Mouse (Mus musculus): ENCODE measurements around the gene Chac1.

The Chac1 gene

DNA sequence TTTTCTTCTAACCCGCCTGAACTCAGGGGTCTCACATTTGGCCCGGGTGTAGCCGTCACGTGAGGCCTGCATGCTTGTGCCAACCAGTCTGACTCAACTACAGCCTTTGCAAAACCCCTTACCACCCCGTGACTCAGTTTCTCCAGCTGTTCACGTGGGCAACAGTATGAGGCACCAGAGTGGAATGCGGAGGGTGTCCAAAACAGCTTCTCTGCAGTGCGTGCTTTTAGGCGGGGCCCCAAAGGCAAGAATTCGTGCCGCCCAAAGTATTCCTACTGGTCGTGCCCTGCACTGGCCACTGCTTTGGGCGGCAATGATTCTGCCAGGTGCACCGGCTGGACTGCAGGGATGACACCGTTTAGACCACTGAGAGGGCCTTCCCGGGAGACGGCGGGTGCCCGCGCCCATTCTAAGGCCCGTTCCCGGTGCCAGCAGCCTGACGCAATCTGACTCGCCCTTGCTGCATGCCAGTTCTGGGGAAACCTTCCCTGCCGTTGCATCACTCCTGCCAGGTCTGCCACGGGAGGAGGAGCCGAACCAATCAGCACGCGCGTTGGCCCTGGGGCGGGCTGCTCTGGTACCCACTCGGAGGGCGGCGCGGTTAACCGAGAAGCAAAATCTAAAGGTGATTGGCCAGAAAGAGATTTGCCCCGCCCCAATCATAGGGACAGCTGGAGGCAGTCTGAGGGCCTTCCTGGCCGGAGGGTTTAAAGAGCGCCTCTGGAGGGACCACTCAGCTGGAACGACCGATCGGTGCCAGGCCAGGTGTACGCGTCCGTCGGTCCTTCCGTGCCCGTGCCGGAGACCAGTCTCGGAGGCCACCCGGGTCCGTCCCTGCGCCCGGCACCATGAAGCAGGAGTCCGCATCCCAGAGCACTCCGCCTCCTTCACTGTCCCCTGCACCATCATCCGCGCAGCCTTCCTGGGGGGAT is at the start of gene Chac1:
TSS of gene Chac1 (plus strand) at position 675 of the 932 bp plus-strand sequence.
- peak; percentile 86 for DNase-seq

- peak; percentile 28 for DNase-seq
These were observed 48.2 kb upstream of the Chac1 start for GRCm38 (mm10) chr2:119302876-119303275.

DNA sequence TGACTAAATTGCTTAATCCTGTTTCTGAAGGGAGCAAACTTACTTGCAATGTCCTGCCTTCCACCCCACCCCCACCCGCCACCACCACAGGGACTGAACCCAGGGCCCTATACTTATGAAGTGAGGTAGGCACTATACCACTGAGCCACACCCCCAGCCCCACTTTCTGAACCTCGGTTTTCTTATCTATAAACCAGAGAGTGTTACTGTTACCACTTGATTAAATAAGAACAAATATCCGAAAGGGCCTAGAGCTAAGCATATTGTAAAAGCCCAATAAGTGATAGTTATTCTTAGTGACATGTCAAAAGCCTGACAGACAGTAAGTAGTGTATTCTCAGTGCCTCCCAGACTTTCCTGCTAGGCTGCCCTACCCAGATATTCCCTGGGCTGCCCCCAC is 46.6 kb upstream of the Chac1 start:
- DNase-seq, result no peak

- peak; percentile 92 for DNase-seq
These were observed 46.2 kb upstream of the Chac1 start for GRCm38 (mm10) chr2:119304798-119305208.

GRCm38 (mm10) chr2:119311544-119311943 is 39.5 kb upstream of the Chac1 start:
- DNase-seq, result peak; percentile 86

GRCm38 (mm10) chr2:119312380-119312958 is 38.6 kb upstream of the Chac1 start:
- no peak for DNase-seq

GRCm38 (mm10) chr2:119313780-119314479 is 37.1 kb upstream of the Chac1 start:
- DNase-seq, result peak; percentile 33

GRCm38 (mm10) chr2:119314742-119315310 is 36.2 kb upstream of the Chac1 start:
- peak; percentile 35 for DNase-seq

GRCm38 (mm10) chr2:119318043-119318710 is 32.9 kb upstream of the Chac1 start:
- peak; percentile 40 for DNase-seq

DNA sequence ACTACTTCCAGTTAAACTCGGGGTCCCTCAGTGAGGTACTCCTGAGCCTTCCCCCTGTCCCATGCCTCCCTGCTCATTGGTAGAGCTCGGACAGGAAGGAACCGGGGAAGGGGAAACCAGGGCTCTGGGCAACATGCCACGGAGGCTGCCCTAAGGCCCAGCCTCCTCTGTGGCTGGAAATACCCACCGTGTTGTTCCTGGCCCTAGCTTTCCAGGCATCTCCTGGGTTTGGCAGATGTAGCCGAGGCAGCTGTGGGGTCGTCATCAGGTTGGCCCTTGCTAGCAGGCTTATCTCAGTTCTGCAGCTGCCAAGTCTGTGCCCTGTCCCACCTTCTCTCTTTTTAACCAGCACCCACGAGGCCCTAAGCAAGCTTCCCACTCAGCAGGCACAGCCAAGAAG is 30.5 kb upstream of the Chac1 start:
- peak; percentile 71 for DNase-seq

- peak; percentile 53 for DNase-seq
These were observed 29.1 kb upstream of the Chac1 start for GRCm38 (mm10) chr2:119321771-119322586.

GRCm38 (mm10) chr2:119322587-119323300 is 28.3 kb upstream of the Chac1 start:
- peak; percentile 61 for DNase-seq

- DNase-seq, result no peak
These were observed 27.0 kb upstream of the Chac1 start for GRCm38 (mm10) chr2:119323866-119324575.

DNA sequence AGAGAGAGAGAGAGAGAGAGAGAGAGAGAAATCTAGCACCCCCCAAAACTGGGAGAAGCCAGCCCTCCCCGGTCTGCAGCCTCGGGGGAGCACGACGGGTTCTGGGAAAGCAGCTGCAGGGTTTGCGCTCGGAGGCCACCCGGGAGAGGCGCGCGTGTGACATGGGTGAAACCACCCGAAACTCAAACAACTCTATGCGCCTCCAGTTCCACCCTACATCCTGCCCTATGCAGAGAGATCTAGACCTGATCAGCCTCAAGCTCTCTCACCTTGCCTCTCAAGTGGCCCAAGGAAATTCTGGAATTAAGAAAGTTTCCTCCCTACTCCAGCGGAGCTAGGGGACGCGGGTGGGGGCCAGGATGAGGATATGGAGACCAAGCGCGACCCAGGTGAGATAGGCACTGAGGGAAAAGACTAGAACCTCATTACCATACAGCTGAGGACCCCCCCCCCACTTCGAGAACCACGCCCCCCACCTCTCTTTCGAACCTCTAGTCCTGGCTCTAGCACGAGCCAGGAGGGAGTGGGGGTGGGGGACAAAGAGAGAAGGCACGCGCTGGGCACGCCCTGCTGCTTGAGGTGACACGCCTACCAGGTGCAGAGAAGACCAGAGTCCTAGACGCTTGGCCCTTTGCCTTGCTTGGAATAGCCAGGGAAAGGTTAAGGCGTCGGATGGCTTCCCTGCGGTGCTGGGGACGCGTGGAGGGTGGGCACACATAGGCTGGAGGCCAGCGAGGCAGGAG is 26.3 kb upstream of the Chac1 start:
- DNase-seq, result peak; percentile 70

DNA sequence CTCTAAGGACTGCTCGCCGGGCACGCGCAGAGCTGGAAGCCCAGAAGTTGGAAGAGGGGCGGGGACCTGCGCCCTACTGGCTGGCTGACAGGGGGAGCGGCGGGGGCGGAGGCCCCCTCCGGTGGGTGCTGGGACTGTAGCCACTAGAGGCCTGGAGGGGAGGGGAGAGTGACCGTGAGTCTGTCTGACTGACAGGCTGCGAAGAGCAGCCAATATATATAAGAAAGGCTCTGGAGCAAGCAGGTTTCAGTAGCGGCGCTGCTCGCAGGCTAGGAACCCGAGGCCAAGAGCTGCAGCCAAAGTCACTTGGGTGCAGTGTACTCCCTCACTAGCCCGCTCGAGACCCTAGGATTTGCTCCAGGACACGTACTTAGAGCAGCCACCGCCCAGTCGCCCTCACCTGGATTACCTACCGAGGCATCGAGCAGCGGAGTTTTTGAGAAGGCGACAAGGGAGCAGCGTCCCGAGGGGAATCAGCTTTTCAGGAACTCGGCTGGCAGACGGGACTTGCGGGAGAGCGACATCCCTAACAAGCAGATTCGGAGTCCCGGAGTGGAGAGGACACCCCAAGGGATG is 25.4 kb upstream of the Chac1 start, which contains the start of gene Dll4:
TSS of gene Dll4 (plus strand) at position 217 of the 576 bp plus-strand sequence.
- DNase-seq, result peak; percentile 86

DNA sequence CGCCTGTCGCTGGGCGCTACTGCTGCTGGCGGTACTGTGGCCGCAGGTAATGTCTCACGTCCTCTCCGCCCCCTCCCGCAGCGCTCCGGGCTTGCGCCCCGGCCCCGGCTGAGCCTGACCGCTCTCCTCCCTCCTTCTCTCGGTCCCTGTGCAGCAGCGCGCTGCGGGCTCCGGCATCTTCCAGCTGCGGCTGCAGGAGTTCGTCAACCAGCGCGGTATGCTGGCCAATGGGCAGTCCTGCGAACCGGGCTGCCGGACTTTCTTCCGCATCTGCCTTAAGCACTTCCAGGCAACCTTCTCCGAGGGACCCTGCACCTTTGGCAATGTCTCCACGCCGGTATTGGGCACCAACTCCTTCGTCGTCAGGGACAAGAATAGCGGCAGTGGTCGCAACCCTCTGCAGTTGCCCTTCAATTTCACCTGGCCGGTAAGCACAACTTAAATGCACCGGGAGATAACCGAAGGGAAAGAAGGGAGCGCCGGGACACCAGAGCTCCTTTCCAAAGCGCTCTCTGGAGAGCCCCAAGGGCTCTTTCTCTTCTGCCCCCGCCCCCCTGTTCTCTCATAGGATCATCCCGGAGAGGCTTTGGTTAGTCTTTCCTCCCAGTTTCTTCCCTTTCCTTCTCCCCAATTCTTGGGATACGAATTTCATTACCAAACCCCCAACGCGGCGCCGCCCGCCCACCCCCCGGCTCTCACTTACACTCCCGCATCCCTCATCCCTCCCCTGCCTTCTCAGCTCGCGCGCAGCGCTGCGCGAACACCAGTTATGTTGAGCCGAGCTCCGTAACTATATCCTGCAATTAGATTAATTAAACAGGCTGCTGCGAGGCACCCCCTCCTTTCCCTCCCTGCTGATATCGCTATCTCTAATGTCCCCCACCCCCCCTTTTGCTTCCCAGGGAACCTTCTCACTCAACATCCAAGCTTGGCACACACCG is 24.6 kb upstream of the Chac1 start:
- peak; percentile 54 for DNase-seq

GRCm38 (mm10) chr2:119327102-119327480 is 23.9 kb upstream of the Chac1 start:
- peak; percentile 87 for DNase-seq
